Comparison of ENCODE assay signal across 25 mouse cellular contexts in the genomic region with DNA sequence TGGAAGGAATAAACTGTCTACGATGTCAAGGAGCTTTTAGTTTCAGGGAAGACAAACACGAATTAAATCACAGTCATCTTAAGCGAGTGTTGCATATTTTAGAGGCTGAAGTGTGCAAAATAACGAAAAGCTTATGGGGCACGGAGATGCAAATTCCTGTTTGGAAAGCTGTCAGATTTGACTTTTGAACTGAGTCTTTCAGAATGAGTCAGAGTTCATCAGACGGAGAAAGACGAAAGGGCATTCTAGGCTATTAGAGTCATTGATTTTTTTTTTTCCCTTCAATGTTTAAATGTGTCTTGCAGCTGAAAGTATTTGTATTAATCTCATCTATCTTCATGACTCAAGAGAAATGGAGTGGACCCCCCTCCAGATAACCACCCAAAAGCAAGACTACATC.
"Had no signal": no experiment of that assay in that cellular context is flagged by ENCODE, and none has a peak within 500 bp of the region (broad histone marks: within the 10 kb centered on the region; RNA-seq: fewer than 3 reads in every experiment).

No protein-coding gene starts in this region.

- H3K27ac ChIP-seq: heart, embryonic 10.5 days; hindbrain, embryonic 10.5 days; hindbrain, embryonic 12.5 days; hindbrain, embryonic 14.5 days; intestine, embryonic 15.5 days; limb, embryonic 13.5 days; limb, embryonic 15.5 days; liver, embryonic 14.5 days had no signal

- H3K4me2 ChIP-seq: heart, embryonic 12.5 days; hindbrain, embryonic 12.5 days; hindbrain, embryonic 14.5 days; intestine, embryonic 15.5 days; limb, embryonic 13.5 days; limb, embryonic 15.5 days; liver, embryonic 11.5 days had no signal

- ATAC-seq: hindbrain, embryonic 16.5 days; inflammation-experienced regulatory T-cells, adult 6 months; intestine, embryonic 15.5 days; intestine, postnatal 0 days had no signal

- H3K9ac ChIP-seq: heart, embryonic 12.5 days; hindbrain, embryonic 12.5 days; hindbrain, embryonic 14.5 days; intestine, embryonic 15.5 days; limb, embryonic 13.5 days; limb, embryonic 15.5 days; liver, embryonic 14.5 days had no signal

- H3K9me3 ChIP-seq: heart, embryonic 10.5 days; heart, embryonic 12.5 days; hindbrain, embryonic 10.5 days; hindbrain, embryonic 12.5 days; intestine, embryonic 15.5 days; limb, embryonic 13.5 days; limb, embryonic 15.5 days had no signal

- H3K36me3 ChIP-seq: heart, embryonic 10.5 days; heart, embryonic 12.5 days; hindbrain, embryonic 12.5 days; intestine, embryonic 15.5 days; limb, embryonic 15.5 days had no signal

- DNase-seq: gastrocnemius, adult 2 months; gastrocnemius, postnatal 10 days; gastrocnemius, postnatal 25 days; heart, adult 18-20 months; heart, postnatal 10 days; heart, postnatal 4 days; kidney, adult 8-10 months; kidney, postnatal 10 days; kidney, postnatal 25 days; kidney, postnatal 4 days; layer of hippocampus, postnatal 36 days; left cerebral cortex, postnatal 4 days had no signal

- H3K4me1 ChIP-seq: heart, embryonic 10.5 days; hindbrain, embryonic 12.5 days; limb, embryonic 13.5 days; limb, embryonic 15.5 days had no signal

- H3K4me3 ChIP-seq: gastrocnemius, adult 2 months; heart, embryonic 10.5 days; heart, embryonic 12.5 days; hindbrain, embryonic 10.5 days; hindbrain, embryonic 12.5 days; intestine, embryonic 15.5 days; limb, embryonic 13.5 days; limb, embryonic 15.5 days had no signal

- H3K27me3 ChIP-seq: hindbrain, embryonic 12.5 days; intestine, embryonic 15.5 days; limb, embryonic 13.5 days; limb, embryonic 15.5 days had no signal
